ENCODE assay signal across 14 mouse cellular contexts in the genomic region with DNA sequence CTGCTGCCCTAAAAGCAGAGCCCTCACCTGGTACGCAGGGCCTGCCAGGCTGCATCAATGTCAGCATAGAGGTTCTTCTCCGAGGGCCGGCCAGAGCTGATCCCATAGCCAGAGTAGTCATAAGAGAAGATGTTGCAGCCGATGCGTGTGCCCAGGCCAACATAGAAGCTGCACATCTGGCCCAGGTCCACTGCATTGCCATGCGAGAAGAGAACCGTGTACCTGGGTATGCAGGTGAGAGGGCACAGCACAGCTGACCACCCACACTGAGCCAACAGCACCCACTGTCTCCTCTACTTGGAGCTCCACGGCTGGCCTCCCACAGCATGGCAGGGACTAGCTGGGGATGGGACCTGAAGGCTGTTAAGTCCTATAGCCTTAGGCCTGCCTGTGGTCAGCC. TPM values are rescaled to one million over a fixed set of nuclear protein-coding genes. Genes with fewer than 3 reads are reported as not detected.
DNase-seq lines count a peak whose midpoint lies in the region; ATAC-seq lines count a peak whose summit lies in the region.
"Had no signal": no experiment of that assay in that cellular context is flagged by ENCODE, and none has a peak within 500 bp of the region (broad histone marks: within the 10 kb centered on the region; RNA-seq: fewer than 3 reads in every experiment).

No protein-coding gene starts in this region.

- peaks cover 64% of the 10 kb centered on the region for H3K4me1 ChIP-seq in forebrain, embryonic 10.5 days
- peaks cover 25% of the 10 kb centered on the region for H3K4me1 ChIP-seq in forebrain, embryonic 12.5 days
- H3K4me1 ChIP-seq in kidney, embryonic 14.5 days (ENCODE audit: control insufficient read depth, insufficient read depth, low read length) = peaks cover 14% of the 10 kb centered on the region; the same call in 1 of the 2 replicates
- peaks cover 36% of the 10 kb centered on the region for H3K4me1 ChIP-seq in midbrain, embryonic 13.5 days (replicated peaks)
- H3K4me1 ChIP-seq in midbrain, embryonic 14.5 days (ENCODE audit: control insufficient read depth, insufficient read depth, low read length) = peaks cover 18% of the 10 kb centered on the region
- H3K4me1 ChIP-seq in stomach, embryonic 14.5 days (ENCODE audit: control insufficient read depth, insufficient read depth, low read length) = peaks cover 10% of the 10 kb centered on the region

- 93% methylated on average over 8 of the region's 8 CpGs for WGBS in forebrain, embryonic 10.5 days
- 98% methylated on average over 8 of the region's 8 CpGs for WGBS in forebrain, embryonic 12.5 days
- 86% methylated on average over 8 of the region's 8 CpGs for WGBS in kidney, embryonic 14.5 days
- WGBS in midbrain, embryonic 13.5 days = 97% methylated on average over 8 of the region's 8 CpGs
- 92% methylated on average over 8 of the region's 8 CpGs for WGBS in midbrain, embryonic 14.5 days
- 89% methylated on average over 8 of the region's 8 CpGs for WGBS in stomach, embryonic 14.5 days

- H3K9me3 ChIP-seq in forebrain, embryonic 10.5 days = no peaks in the 10 kb centered on the region
- H3K9me3 ChIP-seq in forebrain, embryonic 12.5 days = no peaks in the 10 kb centered on the region
- no peaks in the 10 kb centered on the region for H3K9me3 ChIP-seq in kidney, embryonic 14.5 days (ENCODE audit: control insufficient read depth, low read length)
- no peaks in the 10 kb centered on the region for H3K9me3 ChIP-seq in midbrain, embryonic 13.5 days
- H3K9me3 ChIP-seq in midbrain, embryonic 14.5 days (ENCODE audit: control insufficient read depth, low read length) = no peaks in the 10 kb centered on the region
- H3K9me3 ChIP-seq in stomach, embryonic 14.5 days (ENCODE audit: control insufficient read depth, low read depth, low read length) = no peaks in the 10 kb centered on the region
- H3K9me3 ChIP-seq: embryonic facial prominence, embryonic 12.5 days had no signal

- no peak overlapping the region for H3K4me2 ChIP-seq in forebrain, embryonic 12.5 days
- H3K4me2 ChIP-seq in kidney, embryonic 14.5 days (replicated peaks; ENCODE audit: low read depth, low read length) = peak overlapping the region; percentile 21; the same call in 1 of the 2 replicates
- H3K4me2 ChIP-seq in midbrain, embryonic 13.5 days (replicated peaks) = no peak overlapping the region
- no peak overlapping the region for H3K4me2 ChIP-seq in midbrain, embryonic 14.5 days (ENCODE audit: low read length)
- 0 out of 2 replicates have a peak overlapping the region, but pooled peaks have one; percentile 10 for H3K4me2 ChIP-seq in stomach, embryonic 14.5 days (replicated peaks; ENCODE audit: low read depth, low read length)
- H3K4me2 ChIP-seq: embryonic facial prominence, embryonic 12.5 days had no signal

- no peak overlapping the region for H3K27ac ChIP-seq in forebrain, embryonic 10.5 days
- H3K27ac ChIP-seq in forebrain, embryonic 12.5 days = no peak overlapping the region
- H3K27ac ChIP-seq in kidney, embryonic 14.5 days (ENCODE audit: low read depth, low read length) = no peak overlapping the region
- no peak overlapping the region for H3K27ac ChIP-seq in midbrain, embryonic 13.5 days
- H3K27ac ChIP-seq in midbrain, embryonic 14.5 days (replicated peaks; ENCODE audit: low read depth, low read length) = no peak overlapping the region
- no peak overlapping the region for H3K27ac ChIP-seq in stomach, embryonic 14.5 days (ENCODE audit: low read length)
- H3K27ac ChIP-seq: embryonic facial prominence, embryonic 12.5 days had no signal

- peaks cover 48% of the 10 kb centered on the region for H3K36me3 ChIP-seq in forebrain, embryonic 10.5 days (replicated peaks)
- peaks cover 35% of the 10 kb centered on the region for H3K36me3 ChIP-seq in forebrain, embryonic 12.5 days (replicated peaks)
- H3K36me3 ChIP-seq in kidney, embryonic 14.5 days (ENCODE audit: control insufficient read depth, insufficient read depth, low read length) = peaks cover 35% of the 10 kb centered on the region
- peaks cover 38% of the 10 kb centered on the region for H3K36me3 ChIP-seq in midbrain, embryonic 13.5 days
- H3K36me3 ChIP-seq in midbrain, embryonic 14.5 days (ENCODE audit: control insufficient read depth, insufficient read depth, low read length) = peaks cover 29% of the 10 kb centered on the region
- H3K36me3 ChIP-seq in stomach, embryonic 14.5 days (ENCODE audit: control insufficient read depth, insufficient read depth, low read length) = peaks cover 19% of the 10 kb centered on the region

- H3K27me3 ChIP-seq in forebrain, embryonic 10.5 days (ENCODE audit: poor library complexity, severe bottlenecking) = no peaks in the 10 kb centered on the region
- H3K27me3 ChIP-seq in forebrain, embryonic 12.5 days = no peaks in the 10 kb centered on the region
- H3K27me3 ChIP-seq in kidney, embryonic 14.5 days (ENCODE audit: control insufficient read depth, insufficient read depth, low read length) = no peaks in the 10 kb centered on the region
- H3K27me3 ChIP-seq in midbrain, embryonic 13.5 days = no peaks in the 10 kb centered on the region
- H3K27me3 ChIP-seq in midbrain, embryonic 14.5 days (ENCODE audit: control insufficient read depth, insufficient read depth, low read length) = no peaks in the 10 kb centered on the region
- no peaks in the 10 kb centered on the region for H3K27me3 ChIP-seq in stomach, embryonic 14.5 days (ENCODE audit: control insufficient read depth, insufficient read depth, low read length)
- H3K27me3 ChIP-seq: embryonic facial prominence, embryonic 12.5 days had no signal

- no peak for ATAC-seq in forebrain, embryonic 12.5 days (ENCODE audit: low FRiP score)
- ATAC-seq in kidney, embryonic 14.5 days (ENCODE audit: low FRiP score, low TSS enrichment) = no peak
- no peak for ATAC-seq in midbrain, embryonic 13.5 days
- ATAC-seq in midbrain, embryonic 14.5 days (ENCODE audit: low FRiP score, low TSS enrichment) = no peak
- ATAC-seq in stomach, embryonic 14.5 days (ENCODE audit: insufficient number of reproducible peaks, insufficient read depth, low FRiP score, low read depth) = no peak

- DNase-seq in forebrain, embryonic 10.5 days (ENCODE audit: extremely low spot score, low spot score) = no peak
- no peak for DNase-seq in kidney, adult 9 months
- DNase-seq in midbrain, embryonic 14.5 days = no peak
- no peak for DNase-seq in adrenal gland, adult 8-10 months
- DNase-seq: gastrocnemius, postnatal 25 days; kidney, postnatal 36 days; left cerebral cortex, postnatal 4 days; retina, postnatal 1 day had no signal

- 0 out of 2 replicates have a peak overlapping the region, but pooled peaks have one; percentile 0 for H3K4me3 ChIP-seq in forebrain, embryonic 10.5 days
- H3K4me3 ChIP-seq in forebrain, embryonic 12.5 days (replicated peaks) = no peak overlapping the region
- peak overlapping the region; percentile 3; the same call in 1 of the 2 replicates for H3K4me3 ChIP-seq in kidney, embryonic 14.5 days (ENCODE audit: low read length)
- H3K4me3 ChIP-seq in midbrain, embryonic 13.5 days (replicated peaks) = no peak overlapping the region
- no peak overlapping the region for H3K4me3 ChIP-seq in midbrain, embryonic 14.5 days (replicated peaks; ENCODE audit: low read depth, low read length)
- H3K4me3 ChIP-seq in stomach, embryonic 14.5 days (ENCODE audit: low read depth, low read length) = no peak overlapping the region
- H3K4me3 ChIP-seq: embryonic facial prominence, embryonic 12.5 days had no signal

- H3K9ac ChIP-seq in forebrain, embryonic 12.5 days = no peak overlapping the region
- H3K9ac ChIP-seq in kidney, embryonic 14.5 days (ENCODE audit: low read depth, low read length) = no peak overlapping the region
- H3K9ac ChIP-seq in midbrain, embryonic 13.5 days (replicated peaks) = peak overlapping the region; percentile 16; the same call in 1 of the 2 replicates
- no peak overlapping the region for H3K9ac ChIP-seq in midbrain, embryonic 14.5 days (replicated peaks; ENCODE audit: low read length)
- no peak overlapping the region for H3K9ac ChIP-seq in stomach, embryonic 14.5 days (replicated peaks; ENCODE audit: low read depth, low read length)
- H3K9ac ChIP-seq: embryonic facial prominence, embryonic 12.5 days had no signal

RNA-seq across cellular contexts. Expression of a gene that starts 4.6 kb away (rescaled TPM):
- polyA plus RNA-seq in forebrain, embryonic 10.5 days (2016; fragmentation: Nextera tagmentation; extraction: Ambion mirVana) = 71.8 and 75.5 TPM in 2 replicates
- 84.2 and 89.6 TPM in 2 replicates for polyA plus RNA-seq in forebrain, embryonic 12.5 days (2016; fragmentation: Nextera tagmentation; extraction: Ambion mirVana)
- polyA plus RNA-seq in kidney, embryonic 14.5 days (2014; fragmentation: Nextera tagmentation; extraction: Ambion mirVana) = 125 and 130 TPM in 2 replicates
- 78.5 and 93.4 TPM in 2 replicates for polyA plus RNA-seq in midbrain, embryonic 13.5 days (2015; fragmentation: Nextera tagmentation; extraction: Ambion mirVana)
- 128 and 151 TPM in 2 replicates for polyA plus RNA-seq in midbrain, embryonic 14.5 days (2014; fragmentation: Nextera tagmentation; extraction: Ambion mirVana)
- polyA plus RNA-seq in stomach, embryonic 14.5 days (2014; fragmentation: Nextera tagmentation; extraction: Ambion mirVana) = 89.7 and 104 TPM in 2 replicates
- total RNA-seq in adrenal gland, adult 8-10 months (2022) = 100 to 1,000 TPM in 1 of 4 experiments, 10 to 100 TPM in 3; 97.0 to 101 (median 97.8) TPM

RNA-seq across cellular contexts. Expression of a gene that starts 8.5 kb away (rescaled TPM):
- 7.4 and 7.5 TPM in 2 replicates for polyA plus RNA-seq in forebrain, embryonic 10.5 days (2016; fragmentation: Nextera tagmentation; extraction: Ambion mirVana)
- 8.7 and 9.5 TPM in 2 replicates for polyA plus RNA-seq in forebrain, embryonic 12.5 days (2016; fragmentation: Nextera tagmentation; extraction: Ambion mirVana)
- polyA plus RNA-seq in kidney, embryonic 14.5 days (2014; fragmentation: Nextera tagmentation; extraction: Ambion mirVana) = 10.1 and 10.2 TPM in 2 replicates
- polyA plus RNA-seq in midbrain, embryonic 13.5 days (2015; fragmentation: Nextera tagmentation; extraction: Ambion mirVana) = 3.7 and 4.5 TPM in 2 replicates
- polyA plus RNA-seq in midbrain, embryonic 14.5 days (2014; fragmentation: Nextera tagmentation; extraction: Ambion mirVana) = 4.9 and 5.0 TPM in 2 replicates
- 8.1 and 8.4 TPM in 2 replicates for polyA plus RNA-seq in stomach, embryonic 14.5 days (2014; fragmentation: Nextera tagmentation; extraction: Ambion mirVana)
- 10 to 100 TPM; 12.7 to 15.4 (median 14.6) TPM for total RNA-seq in adrenal gland, adult 8-10 months (2022)

RNA-seq across cellular contexts. Expression of a gene that starts 17.1 kb away (rescaled TPM):
- 91.5 and 93.0 TPM in 2 replicates for polyA plus RNA-seq in forebrain, embryonic 10.5 days (2016; fragmentation: Nextera tagmentation; extraction: Ambion mirVana)
- 63.7 and 67.8 TPM in 2 replicates for polyA plus RNA-seq in forebrain, embryonic 12.5 days (2016; fragmentation: Nextera tagmentation; extraction: Ambion mirVana)
- 88.5 and 103 TPM in 2 replicates for polyA plus RNA-seq in kidney, embryonic 14.5 days (2014; fragmentation: Nextera tagmentation; extraction: Ambion mirVana)
- polyA plus RNA-seq in midbrain, embryonic 13.5 days (2015; fragmentation: Nextera tagmentation; extraction: Ambion mirVana) = 60.2 and 60.3 TPM in 2 replicates
- 62.1 and 67.6 TPM in 2 replicates for polyA plus RNA-seq in midbrain, embryonic 14.5 days (2014; fragmentation: Nextera tagmentation; extraction: Ambion mirVana)
- polyA plus RNA-seq in stomach, embryonic 14.5 days (2014; fragmentation: Nextera tagmentation; extraction: Ambion mirVana) = 95.9 and 106 TPM in 2 replicates
- total RNA-seq in adrenal gland, adult 8-10 months (2022) = 10 to 100 TPM; 58.7 to 79.9 (median 70.3) TPM

RNA-seq across cellular contexts. Expression of a gene that starts 17.1 kb away (rescaled TPM):
- 10.7 and 11.9 TPM in 2 replicates for polyA plus RNA-seq in forebrain, embryonic 10.5 days (2016; fragmentation: Nextera tagmentation; extraction: Ambion mirVana)
- 5.3 and 6.0 TPM in 2 replicates for polyA plus RNA-seq in forebrain, embryonic 12.5 days (2016; fragmentation: Nextera tagmentation; extraction: Ambion mirVana)
- polyA plus RNA-seq in kidney, embryonic 14.5 days (2014; fragmentation: Nextera tagmentation; extraction: Ambion mirVana) = 8.0 and 8.8 TPM in 2 replicates
- polyA plus RNA-seq in midbrain, embryonic 13.5 days (2015; fragmentation: Nextera tagmentation; extraction: Ambion mirVana) = 6.1 and 7.6 TPM in 2 replicates
- 4.9 and 5.0 TPM in 2 replicates for polyA plus RNA-seq in midbrain, embryonic 14.5 days (2014; fragmentation: Nextera tagmentation; extraction: Ambion mirVana)
- polyA plus RNA-seq in stomach, embryonic 14.5 days (2014; fragmentation: Nextera tagmentation; extraction: Ambion mirVana) = 7.7 and 7.9 TPM in 2 replicates
- 1 to 10 TPM; 1.8 to 4.7 (median 2.9) TPM for total RNA-seq in adrenal gland, adult 8-10 months (2022)
- total RNA-seq: monocyte, adult 5-6 weeks had no signal

RNA-seq across cellular contexts. Expression of a gene that starts 20.2 kb away (rescaled TPM):
- polyA plus RNA-seq in forebrain, embryonic 10.5 days (2016; fragmentation: Nextera tagmentation; extraction: Ambion mirVana) = 4.7 and 5.6 TPM in 2 replicates
- polyA plus RNA-seq in forebrain, embryonic 12.5 days (2016; fragmentation: Nextera tagmentation; extraction: Ambion mirVana) = 5.9 and 6.6 TPM in 2 replicates
- 1.9 and 2.5 TPM in 2 replicates for polyA plus RNA-seq in kidney, embryonic 14.5 days (2014; fragmentation: Nextera tagmentation; extraction: Ambion mirVana)
- polyA plus RNA-seq in midbrain, embryonic 13.5 days (2015; fragmentation: Nextera tagmentation; extraction: Ambion mirVana) = 4.0 and 4.9 TPM in 2 replicates
- 2.5 and 2.6 TPM in 2 replicates for polyA plus RNA-seq in midbrain, embryonic 14.5 days (2014; fragmentation: Nextera tagmentation; extraction: Ambion mirVana)
- polyA plus RNA-seq in stomach, embryonic 14.5 days (2014; fragmentation: Nextera tagmentation; extraction: Ambion mirVana) = 1.5 and 2.3 TPM in 2 replicates
- total RNA-seq in adrenal gland, adult 8-10 months (2022) = 1 to 10 TPM; 1.0 to 4.8 (median 3.5) TPM

Comparison
In these comparisons a context has a peak if more than half of its experiments do, and no peak if none do; other contexts are left out.
1. H3K4me3 ChIP-seq: peak in forebrain, embryonic 10.5 days (single experiment) and kidney, embryonic 14.5 days (single experiment); none in forebrain, embryonic 12.5 days (single experiment), midbrain, embryonic 13.5 days (single experiment), midbrain, embryonic 14.5 days (single experiment) and stomach, embryonic 14.5 days (single experiment).
2. H3K4me2 ChIP-seq: peak in kidney, embryonic 14.5 days (single experiment) and stomach, embryonic 14.5 days (single experiment); none in forebrain, embryonic 12.5 days (single experiment), midbrain, embryonic 13.5 days (single experiment) and midbrain, embryonic 14.5 days (single experiment).